Mouse (Mus musculus) limb, embryonic 10.5 days (tissue): ENCODE measurements at regions not wholly inside any gene's neighbourhood (a gene's known extent, or its start where the extent isn't known, plus 50 kb on each side); places are given as distances from the start of the nearest gene placed in this dataset.

ENCODE experiments used
- DNase-seq: peaks from one replicate; pipeline ENCODE4 v3.0.0-alpha.2; 2017; ENCODE audit warnings: low spot score
- H3K27ac ChIP-seq: fragments of 300-500 bp; sonication (generic); 2 replicates; pipeline ENCODE4 v1.5.1; 2016; ENCODE audit warnings: mild to moderate bottlenecking
- H3K27me3 ChIP-seq: fragments of 300-500 bp; sonication (generic); 2 replicates; pipeline ENCODE4 v1.6.1; 2016; ENCODE audit warnings: low read depth, mild to moderate bottlenecking; ENCODE audit not compliant: poor library complexity, severe bottlenecking
- H3K36me3 ChIP-seq: fragments of 300-500 bp; sonication (generic); 2 replicates; pipeline ENCODE4 v1.6.1; 2016; ENCODE audit warnings: mild to moderate bottlenecking, moderate library complexity
- H3K4me1 ChIP-seq: fragments of 300-500 bp; sonication (generic); 2 replicates; pipeline ENCODE4 v1.6.1; 2016
- H3K4me3 ChIP-seq: fragments of 300-500 bp; sonication (generic); 2 replicates; pipeline ENCODE4 v1.5.1; 2016; ENCODE audit warnings: mild to moderate bottlenecking, moderate library complexity
- H3K9me3 ChIP-seq: fragments of 300-500 bp; sonication (generic); replicated peaks from 2 replicates; pipeline ENCODE4 v1.6.1; 2016; ENCODE audit warnings: mild to moderate bottlenecking
- WGBS: fragments of 180-500 bp; shearing (Covaris S2); methylation state at CpG from one replicate; pipeline ENCODE4 v1.1.7; 2016; 5-methylcytosine and 5-hydroxymethylcytosine counted together

- Histone ChIP-seq H3K4me3 (no peak overlapping the region), H3K9me3 (no peaks in the 10 kb centered on the region), H3K36me3 (no peaks in the 10 kb centered on the region), H3K4me1 (peaks cover 4% of the 10 kb centered on the region; the same call in 1 of the 2 replicates), H3K27ac (no peak overlapping the region), H3K27me3 (no peaks in the 10 kb centered on the region)
- WGBS = 45% methylated on average over 6 of the region's 6 CpGs
- DNase-seq = no peak
These were observed 1389.0 kb upstream of the Acvr2a start for GRCm38 (mm10) chr2:47424910-47425309.

- no peaks in the 10 kb centered on the region for H3K27me3 ChIP-seq
- no peaks in the 10 kb centered on the region for H3K36me3 ChIP-seq
- WGBS = 44% methylated on average over 2 of the region's 2 CpGs
- H3K9me3 ChIP-seq = no peaks in the 10 kb centered on the region
- H3K4me1 ChIP-seq = peaks cover 8% of the 10 kb centered on the region; the same call in 1 of the 2 replicates
- H3K4me3 ChIP-seq = no peak overlapping the region
- no peak for DNase-seq
- no peak overlapping the region for H3K27ac ChIP-seq
These were observed 1384.1 kb upstream of the Acvr2a start for GRCm38 (mm10) chr2:47429843-47430242.

GRCm38 (mm10) chr2:47466043-47466442 lies 1347.9 kb upstream of the Acvr2a start:
- H3K4me3 ChIP-seq = no peak overlapping the region
- H3K36me3 ChIP-seq = no peaks in the 10 kb centered on the region
- no peaks in the 10 kb centered on the region for H3K9me3 ChIP-seq
- no peaks in the 10 kb centered on the region for H3K27me3 ChIP-seq
- no peak for DNase-seq
- H3K27ac ChIP-seq = no peak overlapping the region
- no peaks in the 10 kb centered on the region for H3K4me1 ChIP-seq
- 63% methylated on average over 4 of the region's 4 CpGs for WGBS

GRCm38 (mm10) chr2:47491874-47492539 lies 1321.9 kb upstream of the Acvr2a start:
- no peaks in the 10 kb centered on the region for H3K36me3 ChIP-seq
- H3K4me3 ChIP-seq = no peak overlapping the region
- no peak overlapping the region for H3K27ac ChIP-seq
- peak; percentile 48 for DNase-seq
- H3K9me3 ChIP-seq = no peaks in the 10 kb centered on the region
- no peaks in the 10 kb centered on the region for H3K4me1 ChIP-seq
- H3K27me3 ChIP-seq = no peaks in the 10 kb centered on the region
- 27% methylated on average over 5 of the region's 5 CpGs for WGBS
